Mouse (Mus musculus) cerebellum, adult 2 months (tissue): ENCODE measurements around the gene Lyrm7. TPM values are rescaled to one million over a fixed set of nuclear protein-coding genes. Genes with fewer than 3 reads are reported as not detected.

ENCODE experiments used
- DNase-seq, 2 experiments: peaks; one replicate each; pipeline ENCODE4 v3.0.0; 2021
- H3K27ac ChIP-seq: fragments of 200-500 bp; 2 replicates; pipeline ENCODE4 v1.5.1; 2012; ENCODE audit warnings: low read length, control low read depth, inconsistent platforms; ENCODE audit not compliant: insufficient read depth
- H3K27me3 ChIP-seq: fragments of 200-500 bp; 2 replicates; pipeline ENCODE4 v1.6.1; 2012; ENCODE audit warnings: inconsistent platforms, mild to moderate bottlenecking, low read length, moderate library complexity; ENCODE audit not compliant: control insufficient read depth, insufficient read depth
- H3K4me1 ChIP-seq: fragments of 200-500 bp; 2 replicates; pipeline ENCODE4 v1.6.1; 2011; ENCODE audit warnings: low read length; ENCODE audit not compliant: control insufficient read depth, insufficient read depth
- H3K4me3 ChIP-seq: fragments of 200-500 bp; replicated peaks from 2 replicates; pipeline ENCODE3; 2011; ENCODE audit warnings: mild to moderate bottlenecking, low read depth, low read length, control low read depth; ENCODE audit not compliant: insufficient read depth
- CTCF ChIP-seq: fragments of 200-500 bp; IDR thresholded peaks from 2 replicates; pipeline ENCODE4 v1.5.1; 2011; ENCODE audit warnings: low read depth, mild to moderate bottlenecking, control low read depth, low read length, moderate library complexity, borderline replicate concordance; ENCODE audit not compliant: insufficient read depth
- POLR2A ChIP-seq: fragments of 200-500 bp; IDR thresholded peaks from 2 replicates; pipeline ENCODE4 v1.6.1; 2011; ENCODE audit warnings: low read length, control low read depth, borderline replicate concordance; ENCODE audit not compliant: insufficient read depth
- WGBS: fragments of 180-500 bp; shearing (Covaris S2); methylation state at CpG from one replicate; pipeline ENCODE4 v1.1.7; 2018; 5-methylcytosine and 5-hydroxymethylcytosine counted together
- polyA plus RNA-seq: library from polyadenylated mRNA; depleted of rRNA; stranded (reverse); fragments of >200 nt; gene quantifications from 2 replicates; pipeline ENCODE4 v1.2.3, GENCODE M21; 2012; rRNA removed

Gene Lyrm7
- polyA plus RNA-seq, 1 experiment = 24.3 TPM

DNA sequence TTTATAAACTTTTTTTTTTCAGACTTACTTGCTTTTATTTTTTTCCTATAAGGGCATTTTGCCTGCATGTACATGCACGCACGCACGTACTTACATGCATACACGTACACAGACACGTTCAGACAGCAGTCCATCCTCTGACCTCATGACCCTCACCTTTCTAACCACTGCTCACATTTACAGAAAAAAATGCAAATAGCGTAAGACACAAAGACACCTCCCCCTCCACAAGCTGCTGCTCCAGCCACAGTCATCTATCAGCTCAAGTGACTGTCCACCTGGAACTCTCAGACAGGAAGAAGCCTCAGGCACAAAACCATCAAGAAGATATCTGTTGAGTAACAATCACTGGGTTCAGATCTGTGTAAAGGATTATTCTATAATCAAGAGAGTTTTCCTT, 78.5 kb downstream of the Lyrm7 start:
- TF ChIP-seq POLR2A (no peak), CTCF (no peak)
- no peak overlapping the region for H3K4me3 ChIP-seq
- H3K4me1 ChIP-seq = peaks cover 7% of the 10 kb centered on the region; the same call in 1 of the 2 replicates
- no peak overlapping the region for H3K27ac ChIP-seq
- WGBS = 87% methylated on average over 6 of the region's 6 CpGs
- H3K27me3 ChIP-seq = no peaks in the 10 kb centered on the region
- no peak for DNase-seq

DNA sequence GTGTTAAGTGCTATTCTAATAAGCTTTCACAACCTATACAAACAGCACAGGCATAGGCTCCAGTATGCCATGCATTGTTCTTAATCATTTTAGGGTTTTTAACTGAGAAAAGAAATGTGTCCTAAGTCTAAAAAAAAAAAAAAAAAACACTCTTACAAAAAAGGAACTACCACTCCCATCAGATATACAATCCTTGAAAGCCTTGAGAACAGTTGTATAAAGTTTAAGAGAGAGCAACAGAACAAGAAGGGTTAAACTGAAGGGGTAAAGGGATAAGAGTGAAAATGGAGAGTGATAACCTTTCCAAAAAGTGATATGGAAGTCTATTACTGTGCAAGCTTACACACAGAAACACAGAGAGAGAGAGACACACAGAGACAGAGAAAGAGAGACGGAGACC, 80.8 kb downstream of the Lyrm7 start:
- no peak for DNase-seq
- TF ChIP-seq POLR2A = no peak
- no peak for TF ChIP-seq CTCF
- peaks cover 15% of the 10 kb centered on the region; the same call in 1 of the 2 replicates for H3K4me1 ChIP-seq
- H3K4me3 ChIP-seq = no peak overlapping the region
- no peak overlapping the region for H3K27ac ChIP-seq
- H3K27me3 ChIP-seq = no peaks in the 10 kb centered on the region
- WGBS = 100% methylated on average over 1 of the region's 1 CpGs

DNA sequence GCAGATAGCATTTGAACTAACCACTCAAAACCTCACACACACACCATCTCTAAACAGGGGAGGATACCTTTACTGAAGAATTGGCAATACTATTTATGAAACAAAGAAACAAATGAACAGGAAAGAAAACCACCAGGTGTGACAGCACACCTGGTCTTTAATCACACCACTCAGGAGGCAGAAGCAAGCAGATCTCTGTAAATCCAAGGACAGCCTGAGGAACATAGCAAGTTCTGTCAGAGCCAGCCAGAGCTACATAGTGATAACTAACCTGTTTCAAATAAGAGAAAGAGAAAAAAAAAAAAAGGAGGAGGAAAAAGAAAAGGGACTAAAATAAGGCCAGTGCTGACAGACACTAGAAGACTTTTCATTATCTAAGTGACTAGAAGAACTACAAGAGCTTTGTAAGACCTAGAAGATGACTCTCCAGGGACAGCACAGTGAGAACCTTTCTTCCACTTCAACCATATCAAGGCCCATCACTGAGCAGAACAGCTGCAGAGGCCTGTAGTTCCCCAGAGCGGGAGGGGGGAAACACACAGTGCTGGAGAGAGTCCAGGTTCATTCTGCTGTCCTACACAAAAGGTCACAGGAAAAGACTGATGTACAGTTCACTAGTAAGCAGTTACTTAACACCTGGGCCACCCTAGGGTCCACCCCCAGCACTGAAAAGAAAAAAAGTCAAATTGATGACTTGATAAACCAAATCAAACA, 82.4 kb downstream of the Lyrm7 start:
- Histone ChIP-seq H3K4me3 (no peak overlapping the region), H3K4me1 (peaks cover 15% of the 10 kb centered on the region; the same call in 1 of the 2 replicates), H3K27ac (no peak overlapping the region), H3K27me3 (no peaks in the 10 kb centered on the region)
- DNase-seq = peak in 1 of 2 experiments; percentile 10
- no peak for TF ChIP-seq CTCF
- TF ChIP-seq POLR2A = no peak
- WGBS = 33% methylated on average over 1 of the region's 1 CpGs

DNA sequence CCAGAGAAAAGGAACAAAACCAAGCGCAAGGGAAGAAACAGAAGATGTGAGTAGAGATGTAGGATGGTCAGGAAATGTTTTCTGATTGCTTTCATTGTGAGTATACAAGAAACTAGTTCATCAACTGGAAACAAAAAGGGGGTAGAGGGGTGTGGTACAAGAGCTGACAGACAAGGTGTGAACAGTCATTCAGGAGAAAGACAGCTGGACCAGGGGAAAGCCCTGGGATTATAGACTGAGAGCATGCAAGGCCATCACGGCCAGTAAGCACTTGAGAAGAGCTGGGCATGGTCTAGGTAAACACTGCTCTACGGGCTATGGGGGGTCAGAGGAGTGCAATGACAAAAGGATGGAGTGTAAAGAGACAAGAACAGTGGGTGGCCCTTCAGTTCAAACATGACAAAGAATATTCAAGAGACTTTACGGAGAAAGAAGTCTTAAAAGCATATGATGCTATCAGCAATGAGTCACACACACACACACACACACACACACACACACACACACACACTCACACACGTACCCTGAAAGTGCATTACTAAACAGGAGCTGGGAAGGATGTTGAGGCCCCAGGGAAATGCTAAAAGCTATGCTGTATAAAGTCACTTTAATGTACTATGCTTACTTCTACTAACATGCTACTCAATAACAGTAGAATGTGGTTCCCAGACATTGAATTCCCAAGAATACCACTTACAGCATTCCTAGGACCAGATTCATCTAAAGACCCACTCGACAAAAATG, 83.2 kb downstream of the Lyrm7 start:
- no peak for DNase-seq
- Histone ChIP-seq H3K27ac (no peak overlapping the region; the same call in 1 of the 2 replicates), H3K4me1 (peaks cover 15% of the 10 kb centered on the region; the same call in 1 of the 2 replicates), H3K27me3 (no peaks in the 10 kb centered on the region), H3K4me3 (no peak overlapping the region)
- 86% methylated on average over 6 of the region's 6 CpGs for WGBS
- TF ChIP-seq CTCF (no peak), POLR2A (no peak)

Other genes with a start within 250 kb of the Lyrm7 start
- 60.8 and 61.5 TPM in 2 replicates for gene Cdc42se2, start 73.2 kb downstream of the Lyrm7 start, polyA plus RNA-seq
- gene Hint1, start 5.5 kb upstream of the Lyrm7 start, polyA plus RNA-seq = 786 and 797 TPM in 2 replicates
- gene Gpx3, start 41.5 kb upstream of the Lyrm7 start, polyA plus RNA-seq = 14.2 and 15.5 TPM in 2 replicates
- gene Tnip1, start 102.0 kb upstream of the Lyrm7 start, polyA plus RNA-seq = 31.1 and 33.1 TPM in 2 replicates
- 131 and 141 TPM in 2 replicates for gene Anxa6, start 172.5 kb upstream of the Lyrm7 start, polyA plus RNA-seq
- gene Ccdc69, start 217.2 kb upstream of the Lyrm7 start, polyA plus RNA-seq = 5.4 and 6.1 TPM in 2 replicates
- gene Gm2a, start 237.2 kb upstream of the Lyrm7 start, polyA plus RNA-seq = 47.0 and 53.0 TPM in 2 replicates